Mouse (Mus musculus): ENCODE results near the gene Zscan29. TPM values are rescaled to one million over a fixed set of nuclear protein-coding genes. Genes with fewer than 3 reads are reported as not detected.
A peak's percentile ranks its signal among the peaks of the same experiment; 100 is the strongest.

The Zscan29 gene
- polyA plus RNA-seq, 1 experiment from 2014 or later, result 9.9 TPM

GRCm38 (mm10) chr2:121169902-121170301 is 1.0 kb downstream of the Zscan29 start:
- no peaks in the 10 kb centered on the region for H3K9me3 ChIP-seq
- H3K9ac ChIP-seq, result peak overlapping the region; percentile 90
- no peaks in the 10 kb centered on the region for H3K27me3 ChIP-seq
- H3K4me3 ChIP-seq, result peak overlapping the region; percentile 68
- 0 out of 2 replicates have a peak overlapping the region, but pooled peaks have one; percentile 92 for H3K27ac ChIP-seq
- peaks cover 37% of the 10 kb centered on the region for H3K4me1 ChIP-seq (replicated peaks)
- peaks cover 26% of the 10 kb centered on the region for H3K36me3 ChIP-seq
- 9% methylated on average over 9 of the region's 9 CpGs for WGBS
- no peak for ATAC-seq (ENCODE audit: low FRiP score)
- peak overlapping the region; percentile 89 for H3K4me2 ChIP-seq

- Histone ChIP-seq H3K27me3 (no peaks in the 10 kb centered on the region), H3K9ac (peak overlapping the region; percentile 90), H3K4me1 (replicated peaks) (peaks cover 37% of the 10 kb centered on the region), H3K36me3 (peaks cover 25% of the 10 kb centered on the region), H3K9me3 (no peaks in the 10 kb centered on the region), H3K4me3 (peak overlapping the region; percentile 68), H3K4me2 (peak overlapping the region; percentile 89), H3K27ac (no peak overlapping the region)
- no peak for ATAC-seq (ENCODE audit: low FRiP score)
- WGBS, result 65% methylated on average over 4 of the region's 4 CpGs
These were observed 1.8 kb downstream of the Zscan29 start for GRCm38 (mm10) chr2:121169173-121169572.

GRCm38 (mm10) chr2:121153100-121153499 is 17.8 kb downstream of the Zscan29 start:
- H3K36me3 ChIP-seq, result peaks cover 68% of the 10 kb centered on the region
- no peak for ATAC-seq (ENCODE audit: low FRiP score)
- no peak overlapping the region for H3K9ac ChIP-seq
- no peaks in the 10 kb centered on the region for H3K27me3 ChIP-seq
- H3K4me2 ChIP-seq, result no peak overlapping the region
- H3K4me3 ChIP-seq, result no peak overlapping the region
- WGBS, result 85% methylated on average over 3 of the region's 3 CpGs
- no peaks in the 10 kb centered on the region for H3K4me1 ChIP-seq (replicated peaks)
- no peak overlapping the region for H3K27ac ChIP-seq
- H3K9me3 ChIP-seq, result no peaks in the 10 kb centered on the region

GRCm38 (mm10) chr2:121149679-121150078 is 21.2 kb downstream of the Zscan29 start:
- 88% methylated on average over 5 of the region's 5 CpGs for WGBS

GRCm38 (mm10) chr2:121142415-121142814 is 28.5 kb downstream of the Zscan29 start:
- peaks cover 37% of the 10 kb centered on the region for H3K4me1 ChIP-seq (replicated peaks)
- H3K36me3 ChIP-seq, result peaks cover 41% of the 10 kb centered on the region
- H3K9ac ChIP-seq, result no peak overlapping the region
- ATAC-seq (ENCODE audit: low FRiP score), result no peak
- no peak overlapping the region for H3K4me2 ChIP-seq
- H3K27ac ChIP-seq, result no peak overlapping the region
- no peaks in the 10 kb centered on the region for H3K9me3 ChIP-seq
- 37% methylated on average over 2 of the region's 2 CpGs for WGBS
- H3K27me3 ChIP-seq, result no peaks in the 10 kb centered on the region
- no peak overlapping the region for H3K4me3 ChIP-seq

More at GRCm38 (mm10) chr2:121149679-121150078, 21.2 kb downstream of the Zscan29 start:
- Histone ChIP-seq H3K4me2 (no peak overlapping the region), H3K27me3 (no peaks in the 10 kb centered on the region), H3K27ac (no peak overlapping the region), H3K4me3 (no peak overlapping the region), H3K36me3 (peaks cover 73% of the 10 kb centered on the region), H3K9ac (no peak overlapping the region), H3K9me3 (no peaks in the 10 kb centered on the region), H3K4me1 (replicated peaks) (no peaks in the 10 kb centered on the region)
- no peak for ATAC-seq (ENCODE audit: low FRiP score)

GRCm38 (mm10) chr2:121141216-121142035 is 29.5 kb downstream of the Zscan29 start:
- H3K36me3 ChIP-seq, result peaks cover 35% of the 10 kb centered on the region
- 78% methylated on average over 16 of the region's 16 CpGs for WGBS
- H3K27ac ChIP-seq, result peak overlapping the region; percentile 99
- peak overlapping the region; percentile 94 for H3K4me2 ChIP-seq
- no peaks in the 10 kb centered on the region for H3K9me3 ChIP-seq
- no peak for ATAC-seq (ENCODE audit: low FRiP score)
- H3K4me1 ChIP-seq (replicated peaks), result peaks cover 41% of the 10 kb centered on the region
- no peaks in the 10 kb centered on the region for H3K27me3 ChIP-seq
- H3K4me3 ChIP-seq, result peak overlapping the region; percentile 75
- peak overlapping the region; percentile 97 for H3K9ac ChIP-seq

- peak; percentile 97 for ATAC-seq (ENCODE audit: low FRiP score)
- no peaks in the 10 kb centered on the region for H3K27me3 ChIP-seq
These were observed 30.7 kb downstream of the Zscan29 start, which contains the start of the genes Adal and Lcmt2 for GRCm38 (mm10) chr2:121140018-121140882. Gene Adal (plus strand): TSS chr2:121140428. Gene Lcmt2 (minus strand): TSS chr2:121140653.

GRCm38 (mm10) chr2:121139266-121140017 is 31.5 kb downstream of the Zscan29 start:
- Histone ChIP-seq H3K27ac (peak overlapping the region; percentile 99), H3K4me3 (peak overlapping the region; percentile 75), H3K27me3 (no peaks in the 10 kb centered on the region), H3K4me1 (replicated peaks) (peaks cover 41% of the 10 kb centered on the region), H3K9ac (peak overlapping the region; percentile 97), H3K4me2 (peak overlapping the region; percentile 94), H3K36me3 (peaks cover 30% of the 10 kb centered on the region), H3K9me3 (no peaks in the 10 kb centered on the region)
- ATAC-seq (ENCODE audit: low FRiP score), result no peak; the same call in 1 of the 2 replicates
- 43% methylated on average over 29 of the region's 29 CpGs for WGBS

More at GRCm38 (mm10) chr2:121140018-121140882, 30.7 kb downstream of the Zscan29 start, which contains the start of the genes Adal and Lcmt2:
- peaks cover 41% of the 10 kb centered on the region for H3K4me1 ChIP-seq (replicated peaks)
- under 1% methylated on average over 87 of the region's 87 CpGs for WGBS
- H3K4me2 ChIP-seq, result peak within 1 kb of the TSS; percentile 94
- peak within 1 kb of the TSS; percentile 99 for H3K27ac ChIP-seq
- peak within 1 kb of the TSS; percentile 97 for H3K9ac ChIP-seq
- H3K4me3 ChIP-seq, result peak within 1 kb of the TSS; percentile 75
- peaks cover 30% of the 10 kb centered on the region for H3K36me3 ChIP-seq
- no peaks in the 10 kb centered on the region for H3K9me3 ChIP-seq

GRCm38 (mm10) chr2:121137371-121137770 is 33.6 kb downstream of the Zscan29 start:
- Histone ChIP-seq H3K36me3 (peaks cover 24% of the 10 kb centered on the region), H3K9me3 (no peaks in the 10 kb centered on the region), H3K9ac (no peak overlapping the region), H3K27me3 (no peaks in the 10 kb centered on the region), H3K4me1 (replicated peaks) (peaks cover 41% of the 10 kb centered on the region), H3K4me3 (no peak overlapping the region), H3K27ac (no peak overlapping the region), H3K4me2 (peak overlapping the region; percentile 18; the same call in 1 of the 2 replicates)
- ATAC-seq (ENCODE audit: low FRiP score), result no peak
- WGBS, result 97% methylated on average over 4 of the region's 4 CpGs

GRCm38 (mm10) chr2:121132822-121133221 is 38.1 kb downstream of the Zscan29 start:
- H3K4me1 ChIP-seq (replicated peaks), result peaks cover 8% of the 10 kb centered on the region
- no peak overlapping the region for H3K27ac ChIP-seq
- no peaks in the 10 kb centered on the region for H3K9me3 ChIP-seq
- H3K9ac ChIP-seq, result no peak overlapping the region
- no peak for ATAC-seq (ENCODE audit: low FRiP score)
- peaks cover 14% of the 10 kb centered on the region; the same call in 1 of the 2 replicates for H3K36me3 ChIP-seq
- H3K4me3 ChIP-seq, result no peak overlapping the region
- 73% methylated on average over 1 of the region's 1 CpGs for WGBS
- H3K27me3 ChIP-seq, result no peaks in the 10 kb centered on the region
- H3K4me2 ChIP-seq, result no peak overlapping the region

GRCm38 (mm10) chr2:121128865-121129620 is 41.9 kb downstream of the Zscan29 start:
- no peaks in the 10 kb centered on the region for H3K9me3 ChIP-seq
- no peaks in the 10 kb centered on the region for H3K4me1 ChIP-seq (replicated peaks)
- H3K27me3 ChIP-seq, result no peaks in the 10 kb centered on the region
- H3K27ac ChIP-seq, result no peak overlapping the region
- H3K4me3 ChIP-seq, result no peak overlapping the region
- H3K4me2 ChIP-seq, result no peak overlapping the region
- no peak overlapping the region for H3K9ac ChIP-seq
- 77% methylated on average over 9 of the region's 9 CpGs for WGBS
- H3K36me3 ChIP-seq, result no peaks in the 10 kb centered on the region
- no peak for ATAC-seq (ENCODE audit: low FRiP score)

Data from hindbrain, embryonic 13.5 days (tissue).